Mouse (Mus musculus) left cerebral cortex, postnatal 4 days (tissue): ENCODE data around the gene Cdr2l. TPM values are rescaled to one million over a fixed set of nuclear protein-coding genes. Genes with fewer than 3 reads are reported as not detected.

Experiments used
- DNase-seq: peaks from one replicate; pipeline ENCODE4 v3.0.0-alpha.2; 2022
- intact Hi-C: fragments of 180-260 bp; cut with DNase I; formaldehyde crosslinking; loops from one replicate; pipeline ENCODE4 v1.15.1; 2025
- total RNA-seq, 2 experiments: library from RNA; stranded (reverse); gene quantifications; 2 replicates each; pipeline ENCODE4 v1.2.3; 2021

Cdr2l gene
- total RNA-seq, 2 experiments from 2014 or later = 31.4 to 33.1 TPM

DNA sequence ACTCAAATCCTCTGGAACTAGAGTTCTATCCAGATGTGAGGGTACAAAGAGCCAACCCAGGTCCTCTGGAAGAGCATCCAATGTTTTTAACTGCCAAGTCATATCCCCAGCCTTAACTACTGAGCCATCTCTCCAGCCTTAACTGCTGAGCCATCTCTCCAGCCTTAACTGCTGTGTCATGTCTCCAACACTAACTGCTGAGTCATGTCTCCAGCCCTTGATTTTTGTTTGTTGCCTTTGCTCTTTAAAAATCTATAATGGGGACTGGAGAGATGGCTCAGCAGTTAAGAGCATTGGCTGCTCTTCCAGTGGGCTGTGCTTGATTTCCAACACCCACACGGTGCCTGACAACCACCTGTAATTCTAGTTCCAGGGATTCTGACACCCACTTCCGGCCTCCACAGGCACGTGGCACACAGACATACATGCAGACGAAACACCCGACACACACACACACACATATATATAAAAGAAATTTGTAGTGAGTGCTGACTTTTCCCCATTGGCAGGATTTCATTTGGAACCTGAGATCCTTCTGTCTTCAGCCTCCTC, 55.9 kb downstream of the Cdr2l start:
- DNase-seq = no peak
- intact Hi-C loops = no loop called here

DNA sequence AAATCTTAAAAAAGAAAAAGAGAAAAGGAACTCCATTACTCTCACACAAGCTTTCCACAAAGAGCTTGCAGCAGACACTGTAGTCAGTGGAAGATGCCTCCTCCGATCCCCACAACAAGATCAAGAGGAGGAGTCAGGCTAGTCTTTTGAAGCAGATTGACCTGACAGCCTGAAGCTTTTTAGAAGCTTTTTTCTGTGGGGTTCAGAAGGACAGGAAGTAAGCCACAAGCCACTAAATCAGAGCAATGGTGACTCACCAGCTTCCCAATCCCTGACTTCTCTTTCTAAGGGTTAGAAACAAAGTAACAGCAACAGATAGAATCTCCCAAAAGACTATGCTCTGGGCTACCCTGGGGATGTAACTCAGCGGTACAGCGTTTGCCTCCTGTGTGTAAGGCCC, 57.6 kb downstream of the Cdr2l start:
- intact Hi-C loops = no loop called here
- DNase-seq = no peak

DNA sequence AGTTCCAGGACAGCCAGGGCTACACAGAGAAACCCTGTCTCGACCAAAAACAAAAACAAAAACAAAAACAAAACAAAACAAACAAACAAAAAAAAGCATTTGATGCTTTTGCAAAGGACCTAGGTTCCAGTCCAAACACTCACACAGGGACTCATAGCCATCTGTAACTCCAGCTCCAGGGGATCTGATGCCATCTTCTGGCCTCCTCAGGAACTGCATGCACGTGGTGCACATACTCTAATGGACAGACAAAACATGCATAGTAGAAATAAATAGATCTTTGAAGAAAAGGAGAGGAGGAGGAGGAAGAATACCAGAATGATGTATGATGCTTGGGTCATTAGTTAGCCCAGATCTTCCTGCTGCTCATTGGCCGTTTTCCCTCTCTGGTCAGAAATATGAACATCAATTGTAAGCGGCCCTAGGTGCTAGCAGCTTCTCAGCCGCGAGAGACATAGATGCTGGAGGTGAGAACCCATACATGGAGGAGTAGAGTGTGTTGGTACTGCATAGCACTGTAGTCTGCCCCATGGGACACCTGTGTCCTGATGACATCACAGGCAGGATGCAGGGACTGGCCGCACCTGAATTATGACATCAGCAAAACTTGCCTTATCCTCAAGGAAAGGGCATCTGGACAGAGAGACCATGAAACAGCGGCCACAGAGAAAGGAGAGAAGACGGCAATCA, 58.3 kb downstream of the Cdr2l start, which contains the start of gene Trim80:
Gene Trim80, plus strand, starts transcription at position 640 of the 690 bp plus-strand sequence.
- intact Hi-C loops = no loop called here
- no peak for DNase-seq

DNA sequence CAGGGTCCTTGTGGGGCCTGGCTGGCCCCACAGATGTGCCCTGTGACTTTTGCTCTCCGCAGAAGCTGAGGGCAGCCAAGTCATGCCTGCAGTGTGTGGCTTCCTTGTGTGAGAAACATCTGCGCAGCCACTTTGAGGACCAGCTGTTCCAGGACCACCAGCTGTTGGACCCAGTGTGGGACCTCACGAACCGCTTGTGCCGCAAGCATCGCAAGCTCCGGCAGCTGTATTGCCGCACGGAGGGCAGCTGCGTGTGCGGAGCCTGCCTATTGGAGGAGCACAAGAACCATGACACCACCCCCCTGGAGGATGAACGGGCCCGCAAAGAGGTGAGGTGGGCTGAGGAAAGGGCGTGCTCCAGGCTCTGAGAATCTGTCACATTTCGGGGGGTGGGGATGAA, 59.7 kb downstream of the Cdr2l start:
- intact Hi-C loops = no loop called here
- no peak for DNase-seq

Other genes starting within 250 kb of the Cdr2l start
- gene Cd300lf, start 247.9 kb upstream of the Cdr2l start, total RNA-seq = under 1 TPM; 0.30 to 0.48 TPM
- 10 to 100 TPM; 38.7 to 41.3 TPM for gene Slc9a3r1, start 218.6 kb upstream of the Cdr2l start, total RNA-seq
- gene Tmem104, start 194.4 kb upstream of the Cdr2l start, total RNA-seq = 10 to 100 TPM; 18.1 to 18.2 TPM
- 10 to 100 TPM; 12.5 to 15.6 TPM for gene Nat9, start 194.1 kb upstream of the Cdr2l start, total RNA-seq
- 1 to 10 TPM; 1.4 to 2.0 TPM for gene Grin2c, start 114.7 kb upstream of the Cdr2l start, total RNA-seq
- gene Fdxr, start 104.9 kb upstream of the Cdr2l start, total RNA-seq = 10 to 100 TPM; 24.4 to 25.8 TPM
- gene Fads6, start 84.3 kb upstream of the Cdr2l start, total RNA-seq = 1 to 10 TPM; 2.9 to 4.1 TPM
- gene Otop2, start 74.8 kb upstream of the Cdr2l start, total RNA-seq = not detected
- under 1 TPM in 1 of 2 experiments, not detected in 1; 0.24 TPM for gene Ush1g, start 59.9 kb upstream of the Cdr2l start, total RNA-seq
- gene Otop3, start 47.2 kb upstream of the Cdr2l start, total RNA-seq = under 1 TPM in 1 of 2 experiments, not detected in 1; 0.42 TPM
- 10 to 100 TPM; 72.7 to 80.6 TPM for gene Hid1, start 14.2 kb upstream of the Cdr2l start, total RNA-seq
- 100 to 1,000 TPM in 1 of 2 experiments, 10 to 100 TPM in 1; 97.9 to 109 TPM for gene Mrpl58, start 21.8 kb downstream of the Cdr2l start, total RNA-seq
- 100 to 1,000 TPM; 290 to 310 TPM for gene Atp5h, start 38.0 kb downstream of the Cdr2l start, total RNA-seq
- 10 to 100 TPM; 47.7 to 52.9 TPM for gene Kctd2, start 38.2 kb downstream of the Cdr2l start, total RNA-seq
- under 1 TPM in 1 of 2 experiments, not detected in 1; 0.20 TPM for gene Trim80, start 58.6 kb downstream of the Cdr2l start, total RNA-seq
- not detected for gene Slc16a5, start 80.6 kb downstream of the Cdr2l start, total RNA-seq
- gene Armc7, start 93.8 kb downstream of the Cdr2l start, total RNA-seq = 10 to 100 TPM in 1 of 2 experiments, 1 to 10 TPM in 1; 9.9 to 10.2 TPM
- gene Nt5c, start 109.9 kb downstream of the Cdr2l start, total RNA-seq = 10 to 100 TPM; 57.4 to 70.8 TPM
- 100 to 1,000 TPM; 803 to 865 TPM for gene Jpt1, start 132.5 kb downstream of the Cdr2l start, total RNA-seq
- 100 to 1,000 TPM; 439 to 466 TPM for gene Sumo2, start 154.4 kb downstream of the Cdr2l start, total RNA-seq
- gene Nup85, start 182.5 kb downstream of the Cdr2l start, total RNA-seq = 10 to 100 TPM; 66.6 to 73.4 TPM
- 10 to 100 TPM; 43.0 to 44.1 TPM for gene Mrps7, start 222.0 kb downstream of the Cdr2l start, total RNA-seq
- 10 to 100 TPM; 83.9 to 85.2 TPM for gene Gga3, start 222.1 kb downstream of the Cdr2l start, total RNA-seq
- gene Mif4gd, start 231.1 kb downstream of the Cdr2l start, total RNA-seq = 10 to 100 TPM; 13.3 to 14.1 TPM
- gene Slc25a19, start 246.4 kb downstream of the Cdr2l start, total RNA-seq = 10 to 100 TPM; 55.3 to 56.6 TPM